Mouse (Mus musculus): Measurements from ENCODE around the gene Itga1.

GRCm38 (mm10) chr13:115025394-115025793, 76.4 kb downstream of the Itga1 start:
- TF ChIP-seq POLR2AphosphoS2 (IDR thresholded peaks at IDR 0.05; ENCODE audit: low read depth, low read length): no peak
- TF ChIP-seq CHD1 (IDR thresholded peaks at IDR 0.05; ENCODE audit: low read depth, low read length): no peak
- TF ChIP-seq POLR2A (IDR thresholded peaks at IDR 0.05; ENCODE audit: low read depth, low read length): no peak
